Mouse (Mus musculus): ENCODE results near the gene Gm44502. TPM values are rescaled to one million over a fixed set of nuclear protein-coding genes. Genes with fewer than 3 reads are reported as not detected.

The Gm44502 gene
- polyA plus RNA-seq, 1 experiment from 2014 or later = 0.68 TPM

GRCm38 (mm10) chr15:89471476-89471875 is 42.0 kb upstream of the Gm44502 start:
- no peak for ATAC-seq (ENCODE audit: insufficient number of reproducible peaks, low FRiP score)
- H3K9ac ChIP-seq = no peak overlapping the region
- peaks cover 6% of the 10 kb centered on the region for H3K4me1 ChIP-seq (replicated peaks)
- no peaks in the 10 kb centered on the region for H3K36me3 ChIP-seq
- H3K9me3 ChIP-seq (replicated peaks) = no peaks in the 10 kb centered on the region
- no peaks in the 10 kb centered on the region for H3K27me3 ChIP-seq (replicated peaks)
- 79% methylated on average over 4 of the region's 4 CpGs for WGBS
- no peak overlapping the region for H3K4me2 ChIP-seq
- H3K4me3 ChIP-seq = no peak overlapping the region
- H3K27ac ChIP-seq (ENCODE audit: poor library complexity, severe bottlenecking) = no peak overlapping the region

DNA sequence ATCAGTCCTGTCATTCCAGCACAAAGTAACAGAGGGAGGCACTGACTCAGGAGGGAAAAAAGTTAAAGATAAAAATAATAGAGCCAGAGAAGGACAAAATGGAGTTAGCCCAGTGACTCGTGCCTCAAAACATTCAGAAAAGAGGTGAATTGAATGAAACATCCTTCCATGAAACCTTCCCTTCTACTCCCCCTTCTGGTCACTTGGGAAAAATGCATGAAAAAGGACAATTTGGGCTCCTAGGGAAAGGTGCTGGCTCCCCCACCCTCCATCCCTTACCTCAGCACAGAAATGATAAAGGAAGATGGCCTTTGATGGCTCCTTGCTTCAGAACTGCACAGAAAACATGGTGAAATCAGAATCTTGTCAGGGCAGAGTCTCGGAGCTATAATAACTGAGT is 39.1 kb upstream of the Gm44502 start:
- no peak for ATAC-seq (ENCODE audit: insufficient number of reproducible peaks, low FRiP score)
- H3K27ac ChIP-seq (ENCODE audit: poor library complexity, severe bottlenecking) = no peak overlapping the region
- H3K9me3 ChIP-seq (replicated peaks) = no peaks in the 10 kb centered on the region
- no peaks in the 10 kb centered on the region; the same call in 1 of the 2 replicates for H3K27me3 ChIP-seq (replicated peaks)
- no peaks in the 10 kb centered on the region for H3K36me3 ChIP-seq
- H3K4me3 ChIP-seq = no peak overlapping the region
- no peak overlapping the region for H3K4me2 ChIP-seq
- no peak overlapping the region for H3K9ac ChIP-seq
- 29% methylated on average over 2 of the region's 2 CpGs for WGBS
- H3K4me1 ChIP-seq (replicated peaks) = no peaks in the 10 kb centered on the region

DNA sequence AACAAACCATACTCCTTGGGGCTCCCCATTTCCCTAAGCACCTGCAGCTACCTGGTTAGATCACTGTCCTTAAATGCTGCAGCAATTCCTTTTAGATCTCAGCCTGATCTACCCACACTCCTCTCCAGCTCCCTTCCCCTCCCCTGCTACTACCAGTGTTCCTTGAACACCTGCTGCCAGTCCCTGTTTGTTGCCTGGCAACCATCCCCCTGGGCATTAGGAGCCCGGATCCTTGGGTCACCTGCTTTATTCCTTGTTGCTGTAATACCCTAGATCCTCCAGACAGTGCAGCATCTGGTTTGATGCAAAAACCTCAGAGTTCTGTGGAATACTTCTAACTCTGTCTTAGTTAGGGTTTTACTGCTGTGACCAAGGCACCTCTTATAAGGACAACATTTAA is 35.6 kb upstream of the Gm44502 start:
- Histone ChIP-seq H3K4me2 (no peak overlapping the region), H3K27me3 (replicated peaks) (peaks cover 14% of the 10 kb centered on the region; the same call in 1 of the 2 replicates), H3K9me3 (replicated peaks) (no peaks in the 10 kb centered on the region), H3K27ac (ENCODE audit: poor library complexity, severe bottlenecking) (no peak overlapping the region), H3K9ac (no peak overlapping the region), H3K4me1 (replicated peaks) (no peaks in the 10 kb centered on the region), H3K36me3 (no peaks in the 10 kb centered on the region), H3K4me3 (no peak overlapping the region)
- ATAC-seq (ENCODE audit: insufficient number of reproducible peaks, low FRiP score) = no peak
- WGBS = 9% methylated on average over 1 of the region's 1 CpGs

DNA sequence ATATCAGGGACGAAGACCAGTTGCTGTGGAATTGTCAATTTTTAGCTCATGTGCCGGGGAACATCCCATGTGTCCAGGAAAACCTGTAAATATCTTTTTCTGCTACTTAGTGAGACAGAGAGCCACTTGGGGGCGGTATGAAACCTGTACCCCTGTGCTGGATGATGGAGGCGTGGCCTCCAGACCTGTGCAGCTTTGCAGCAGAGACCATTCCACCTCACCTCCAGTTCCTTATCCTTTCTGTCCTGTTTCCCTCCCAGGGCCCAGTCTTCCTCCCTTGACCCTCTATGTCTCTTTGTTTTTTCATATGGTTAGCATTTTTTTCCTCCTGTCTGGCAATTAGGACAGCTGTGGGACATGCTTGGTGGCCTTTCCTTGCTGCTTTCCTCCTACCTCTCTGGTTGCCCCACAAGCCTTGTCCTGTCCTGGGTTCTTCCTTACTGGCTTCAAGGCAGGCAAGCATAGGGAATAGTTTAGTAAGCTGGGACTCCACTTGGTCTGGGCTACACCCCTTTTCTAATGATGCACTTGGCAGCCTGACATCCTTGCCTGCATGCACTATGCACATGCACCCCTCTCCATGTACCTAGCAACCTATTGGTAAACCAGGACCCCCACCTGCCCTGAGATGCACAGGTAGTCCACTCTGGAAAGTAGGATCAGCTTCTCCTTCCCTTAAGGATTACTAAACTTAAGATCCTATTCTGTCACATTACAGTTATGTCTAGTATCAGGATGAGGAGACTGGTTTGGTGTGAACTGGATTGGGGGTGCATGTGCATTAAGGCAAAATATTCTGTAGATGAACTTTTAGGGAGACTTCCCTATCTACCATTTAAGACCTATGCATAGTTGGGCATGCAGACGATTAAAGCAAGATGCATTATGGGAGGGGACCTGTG is 34.1 kb upstream of the Gm44502 start:
- H3K36me3 ChIP-seq = no peaks in the 10 kb centered on the region
- no peak overlapping the region for H3K27ac ChIP-seq (ENCODE audit: poor library complexity, severe bottlenecking)
- peaks cover 25% of the 10 kb centered on the region; the same call in 1 of the 2 replicates for H3K27me3 ChIP-seq (replicated peaks)
- ATAC-seq (ENCODE audit: insufficient number of reproducible peaks, low FRiP score) = no peak
- 47% methylated on average over 5 of the region's 5 CpGs for WGBS
- H3K9me3 ChIP-seq (replicated peaks) = no peaks in the 10 kb centered on the region
- H3K4me2 ChIP-seq = no peak overlapping the region
- no peak overlapping the region for H3K9ac ChIP-seq
- no peak overlapping the region for H3K4me3 ChIP-seq
- no peaks in the 10 kb centered on the region for H3K4me1 ChIP-seq (replicated peaks)

- no peak overlapping the region for H3K27ac ChIP-seq (ENCODE audit: poor library complexity, severe bottlenecking)
- peaks cover 38% of the 10 kb centered on the region for H3K27me3 ChIP-seq (replicated peaks)
- H3K4me1 ChIP-seq (replicated peaks) = no peaks in the 10 kb centered on the region
- no peak overlapping the region for H3K4me3 ChIP-seq
- no peak overlapping the region for H3K4me2 ChIP-seq
- no peaks in the 10 kb centered on the region for H3K9me3 ChIP-seq (replicated peaks)
- no peak overlapping the region for H3K9ac ChIP-seq
- ATAC-seq (ENCODE audit: insufficient number of reproducible peaks, low FRiP score) = no peak
- no peaks in the 10 kb centered on the region for H3K36me3 ChIP-seq
- WGBS = 69% methylated on average over 7 of the region's 7 CpGs
Observed at GRCm38 (mm10) chr15:89462176-89462575, 32.7 kb upstream of the Gm44502 start.

DNA sequence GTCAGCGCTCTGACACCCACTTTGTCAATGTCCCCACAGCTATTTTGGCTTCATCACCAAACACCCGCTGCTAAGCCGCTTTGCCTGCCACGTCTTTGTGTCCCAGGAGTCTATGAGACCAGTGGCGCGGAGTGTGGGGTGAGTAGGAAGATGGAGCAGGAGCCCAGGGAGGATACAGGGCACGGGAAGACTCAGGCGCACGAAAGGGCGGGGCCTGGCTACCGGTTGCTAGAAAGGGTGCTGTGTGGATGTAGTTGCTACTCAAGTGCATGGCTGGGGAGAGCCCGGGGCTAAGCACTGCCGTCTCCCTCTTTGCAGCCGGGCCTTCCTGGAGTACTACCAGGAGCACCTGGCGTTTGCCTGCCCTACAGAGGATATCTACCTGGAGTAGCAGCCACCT is 31.8 kb upstream of the Gm44502 start:
- Histone ChIP-seq H3K27ac (ENCODE audit: poor library complexity, severe bottlenecking) (no peak overlapping the region), H3K4me3 (no peak overlapping the region), H3K27me3 (replicated peaks) (peaks cover 47% of the 10 kb centered on the region), H3K36me3 (no peaks in the 10 kb centered on the region), H3K9ac (no peak overlapping the region), H3K9me3 (replicated peaks) (no peaks in the 10 kb centered on the region), H3K4me2 (no peak overlapping the region), H3K4me1 (replicated peaks) (no peaks in the 10 kb centered on the region)
- ATAC-seq (ENCODE audit: insufficient number of reproducible peaks, low FRiP score) = no peak
- 73% methylated on average over 15 of the region's 15 CpGs for WGBS

DNA sequence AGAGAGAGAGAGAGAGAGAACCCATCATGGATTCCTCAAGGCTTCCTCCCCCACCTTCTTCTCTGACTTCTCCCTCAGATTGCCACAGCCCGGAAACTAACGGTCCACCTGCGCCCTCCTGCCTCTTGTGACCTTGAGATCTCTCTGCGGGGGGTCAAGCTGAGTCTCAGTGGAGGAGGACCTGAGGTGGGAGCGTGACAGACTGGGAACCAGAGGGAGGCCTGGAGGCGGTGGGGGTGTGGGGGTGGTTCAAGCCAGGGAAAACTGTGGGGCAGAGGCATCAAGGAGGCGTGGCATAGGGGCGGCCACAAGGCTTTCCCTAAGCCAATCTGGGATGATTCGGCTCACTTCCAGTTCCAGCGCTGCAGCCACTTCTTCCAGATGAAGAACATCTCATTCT is 30.8 kb upstream of the Gm44502 start:
- WGBS = 57% methylated on average over 10 of the region's 10 CpGs
- no peak overlapping the region for H3K27ac ChIP-seq (ENCODE audit: poor library complexity, severe bottlenecking)
- no peak overlapping the region for H3K4me3 ChIP-seq
- no peak overlapping the region for H3K4me2 ChIP-seq
- no peak for ATAC-seq (ENCODE audit: insufficient number of reproducible peaks, low FRiP score)
- H3K4me1 ChIP-seq (replicated peaks) = no peaks in the 10 kb centered on the region
- no peak overlapping the region for H3K9ac ChIP-seq
- no peaks in the 10 kb centered on the region for H3K9me3 ChIP-seq (replicated peaks)
- H3K36me3 ChIP-seq = no peaks in the 10 kb centered on the region
- peaks cover 56% of the 10 kb centered on the region for H3K27me3 ChIP-seq (replicated peaks)

- Histone ChIP-seq H3K9ac (no peak overlapping the region), H3K27me3 (replicated peaks) (peaks cover 61% of the 10 kb centered on the region), H3K4me3 (no peak overlapping the region), H3K36me3 (no peaks in the 10 kb centered on the region), H3K9me3 (replicated peaks) (no peaks in the 10 kb centered on the region), H3K27ac (ENCODE audit: poor library complexity, severe bottlenecking) (no peak overlapping the region), H3K4me2 (no peak overlapping the region), H3K4me1 (replicated peaks) (no peaks in the 10 kb centered on the region)
- no peak for ATAC-seq (ENCODE audit: insufficient number of reproducible peaks, low FRiP score)
- 71% methylated on average over 7 of the region's 7 CpGs for WGBS
Observed at GRCm38 (mm10) chr15:89459821-89460220, 30.3 kb upstream of the Gm44502 start.

GRCm38 (mm10) chr15:89458942-89459341 is 29.4 kb upstream of the Gm44502 start:
- Histone ChIP-seq H3K36me3 (no peaks in the 10 kb centered on the region), H3K4me1 (replicated peaks) (peaks cover 7% of the 10 kb centered on the region; the same call in 1 of the 2 replicates), H3K4me3 (no peak overlapping the region), H3K27me3 (replicated peaks) (peaks cover 69% of the 10 kb centered on the region), H3K9me3 (replicated peaks) (no peaks in the 10 kb centered on the region), H3K27ac (ENCODE audit: poor library complexity, severe bottlenecking) (no peak overlapping the region), H3K4me2 (no peak overlapping the region), H3K9ac (no peak overlapping the region)
- WGBS = 86% methylated on average over 15 of the region's 15 CpGs
- no peak for ATAC-seq (ENCODE audit: insufficient number of reproducible peaks, low FRiP score)

- Histone ChIP-seq H3K4me2 (no peak overlapping the region), H3K27me3 (replicated peaks) (peaks cover 87% of the 10 kb centered on the region), H3K4me1 (replicated peaks) (peaks cover 12% of the 10 kb centered on the region; the same call in 1 of the 2 replicates), H3K36me3 (no peaks in the 10 kb centered on the region), H3K4me3 (no peak overlapping the region), H3K27ac (ENCODE audit: poor library complexity, severe bottlenecking) (no peak overlapping the region), H3K9ac (no peak overlapping the region), H3K9me3 (replicated peaks) (no peaks in the 10 kb centered on the region)
- 65% methylated on average over 6 of the region's 6 CpGs for WGBS
- ATAC-seq (ENCODE audit: insufficient number of reproducible peaks, low FRiP score) = no peak
Observed at GRCm38 (mm10) chr15:89455642-89456041, 26.1 kb upstream of the Gm44502 start.

DNA sequence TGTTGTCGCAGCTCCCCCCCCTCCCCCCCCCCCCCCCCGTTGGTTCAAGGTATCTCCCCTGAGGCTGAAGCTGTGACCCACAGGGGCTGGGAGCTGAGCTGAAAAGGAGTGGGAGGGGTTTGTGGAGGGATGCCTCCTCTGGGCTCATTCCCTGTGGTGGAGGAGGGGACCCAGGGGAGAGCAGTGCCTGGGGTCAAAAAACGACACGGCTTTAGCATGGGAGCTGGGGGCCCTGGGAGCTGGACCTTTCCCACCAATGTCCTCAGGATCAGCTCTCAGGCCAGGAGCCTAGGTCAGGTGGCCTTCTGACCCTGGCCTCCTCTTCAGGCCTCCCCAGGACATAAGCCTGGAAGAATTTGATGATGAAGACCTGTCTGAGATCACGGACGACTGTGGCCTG is 25.4 kb upstream of the Gm44502 start:
- ATAC-seq (ENCODE audit: insufficient number of reproducible peaks, low FRiP score) = no peak
- H3K27me3 ChIP-seq (replicated peaks) = peaks cover 87% of the 10 kb centered on the region

More for the DNA sequence above, 25.4 kb upstream of the Gm44502 start:
- Histone ChIP-seq H3K9ac (no peak overlapping the region), H3K4me2 (0 out of 2 replicates have a peak overlapping the region, but pooled peaks have one; percentile 91), H3K4me1 (replicated peaks) (peaks cover 12% of the 10 kb centered on the region; the same call in 1 of the 2 replicates), H3K36me3 (no peaks in the 10 kb centered on the region), H3K9me3 (replicated peaks) (no peaks in the 10 kb centered on the region), H3K27ac (ENCODE audit: poor library complexity, severe bottlenecking) (no peak overlapping the region), H3K4me3 (no peak overlapping the region)
- 20% methylated on average over 4 of the region's 6 CpGs for WGBS

All from heart, embryonic 12.5 days (tissue).